Mouse (Mus musculus) neural tube, embryonic 14.5 days (tissue): ENCODE data around the gene Stmn1. TPM values are rescaled to one million over a fixed set of nuclear protein-coding genes. Genes with fewer than 3 reads are reported as not detected.
"Not testable (repeated sequence)": the region's sequence is repeated elsewhere in the genome, so short reads cannot be mapped to it uniquely, and the experiment has no call there.

Experiments used
- ATAC-seq: fragments of 200-750 bp; cut with Nextera tagmentation; 2 replicates; pipeline ENCODE4 v1.8.0; 2017; ENCODE audit warnings: low read depth, mild to moderate bottlenecking, moderate TSS enrichment, moderate library complexity
- H3K27ac ChIP-seq: fragments of 300-500 bp; sonication (generic); 2 replicates; pipeline ENCODE4 v1.5.1; 2014; ENCODE audit warnings: low read depth, mild to moderate bottlenecking, control low read depth, low read length, moderate library complexity, mixed read lengths
- H3K27me3 ChIP-seq: fragments of 300-500 bp; sonication (generic); 2 replicates; pipeline ENCODE4 v1.6.1; 2014; ENCODE audit warnings: low read length; ENCODE audit not compliant: control insufficient read depth, insufficient read depth
- H3K36me3 ChIP-seq: fragments of 300-500 bp; sonication (generic); 2 replicates; pipeline ENCODE4 v1.6.1; 2014; ENCODE audit warnings: low read length, mixed read lengths; ENCODE audit not compliant: control insufficient read depth, insufficient read depth
- H3K4me1 ChIP-seq: fragments of 300-500 bp; sonication (generic); 2 replicates; pipeline ENCODE4 v1.6.1; 2014; ENCODE audit warnings: low read length; ENCODE audit not compliant: control insufficient read depth, insufficient read depth
- H3K4me2 ChIP-seq: fragments of 300-500 bp; sonication (generic); 2 replicates; pipeline ENCODE4 v1.6.1; 2014; ENCODE audit warnings: mild to moderate bottlenecking, low read depth, low read length, control low read depth
- H3K4me3 ChIP-seq: fragments of 300-500 bp; sonication (generic); 2 replicates; pipeline ENCODE4 v1.5.1; 2014; ENCODE audit warnings: low read depth, low read length, control low read depth, mixed read lengths
- H3K9ac ChIP-seq: fragments of 300-500 bp; sonication (generic); replicated peaks from 2 replicates; pipeline ENCODE4 v1.6.1; 2014; ENCODE audit warnings: low read depth, mild to moderate bottlenecking, control low read depth, low read length, mixed read lengths
- H3K9me3 ChIP-seq: fragments of 300-500 bp; sonication (generic); 2 replicates; pipeline ENCODE4 v1.6.1; 2016; ENCODE audit warnings: low read length; ENCODE audit not compliant: control insufficient read depth
- WGBS: fragments of 180-500 bp; shearing (Covaris S2); extraction: QIAGEN DNeasy Blood & Tissue Kit; methylation state at CpG from one replicate; pipeline ENCODE4 v1.1.7; 2014; 5-methylcytosine and 5-hydroxymethylcytosine counted together
- polyA plus RNA-seq: library from polyadenylated mRNA; unstranded; fragments of >200 nt; fragmentation: Nextera tagmentation; extraction: Ambion mirVana; gene quantifications from 2 replicates; pipeline ENCODE4 v1.2.1, GENCODE M21; 2014

The Stmn1 gene
- polyA plus RNA-seq, 1 experiment from 2014 or later: 5,364 TPM

DNA sequence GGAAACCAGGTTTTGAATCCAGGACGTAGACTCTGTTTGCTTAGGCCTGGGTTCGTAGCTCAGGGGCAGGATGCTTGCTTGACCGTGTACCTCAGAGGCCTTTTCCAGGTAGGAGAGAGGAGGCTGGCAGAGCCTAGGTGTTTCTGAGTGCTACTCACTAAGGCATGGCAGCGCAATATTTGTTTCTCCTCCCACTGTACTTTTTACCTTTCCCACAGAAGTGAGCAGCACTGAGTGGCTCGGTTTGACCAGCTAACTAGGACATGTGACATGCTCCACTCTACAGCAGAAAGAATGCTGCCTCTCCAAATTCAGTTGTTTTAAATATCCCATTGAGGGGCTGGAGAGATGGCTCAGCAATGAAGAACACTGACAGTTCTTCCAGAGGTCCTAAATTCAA lies 20.1 kb downstream of the Stmn1 start:
- 95% methylated on average over 5 of the region's 5 CpGs for WGBS
- no peaks in the 10 kb centered on the region for H3K9me3 ChIP-seq
- H3K27ac ChIP-seq: no peak overlapping the region

DNA sequence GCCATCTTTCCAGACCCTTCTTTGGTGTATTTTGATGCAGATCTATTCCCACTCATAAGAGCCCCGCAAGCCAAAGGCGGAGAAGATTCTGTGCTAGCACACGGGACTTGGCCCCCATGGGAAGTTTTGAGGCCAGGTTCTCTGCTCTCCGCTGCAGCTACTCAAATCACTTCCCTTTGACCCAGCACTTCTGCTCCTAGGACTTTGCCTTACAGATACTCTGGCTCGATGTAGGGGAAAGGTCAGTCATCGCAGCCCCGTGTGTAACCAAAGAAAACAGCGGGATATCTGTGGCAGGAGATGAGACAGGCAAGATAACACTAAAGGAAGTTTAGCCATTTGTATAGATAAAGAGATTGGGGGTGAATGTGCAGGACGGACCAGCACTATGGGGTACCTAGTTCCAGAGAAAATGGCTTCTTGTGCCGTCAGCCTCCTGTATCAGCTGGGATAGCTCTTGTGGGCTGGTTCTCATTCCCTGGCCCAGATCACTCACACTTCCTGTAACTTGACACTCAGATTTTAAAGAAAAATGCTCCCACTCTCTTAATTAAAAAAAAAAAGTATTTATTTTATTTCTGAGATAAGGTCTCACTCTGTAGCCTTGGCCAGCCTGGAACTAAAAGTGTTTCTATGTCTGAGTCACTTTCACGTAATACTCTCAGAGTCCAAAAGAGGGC lies 22.0 kb downstream of the Stmn1 start:
- H3K4me2 ChIP-seq: no peak overlapping the region
- ATAC-seq: no peak
- H3K4me3 ChIP-seq: no peak overlapping the region
- no peaks in the 10 kb centered on the region for H3K9me3 ChIP-seq
- H3K27me3 ChIP-seq: no peaks in the 10 kb centered on the region
- H3K27ac ChIP-seq: no peak overlapping the region
- no peak overlapping the region for H3K9ac ChIP-seq
- WGBS: 89% methylated on average over 11 of the region's 11 CpGs
- H3K4me1 ChIP-seq: peaks cover 4% of the 10 kb centered on the region
- H3K36me3 ChIP-seq: no peaks in the 10 kb centered on the region

More for the DNA sequence above, 20.1 kb downstream of the Stmn1 start:
- Histone ChIP-seq H3K4me3 (no peak overlapping the region), H3K9ac (no peak overlapping the region), H3K27me3 (no peaks in the 10 kb centered on the region), H3K4me1 (peaks cover 2% of the 10 kb centered on the region; the same call in 1 of the 2 replicates), H3K36me3 (no peaks in the 10 kb centered on the region), H3K4me2 (no peak overlapping the region)
- no peak for ATAC-seq

DNA sequence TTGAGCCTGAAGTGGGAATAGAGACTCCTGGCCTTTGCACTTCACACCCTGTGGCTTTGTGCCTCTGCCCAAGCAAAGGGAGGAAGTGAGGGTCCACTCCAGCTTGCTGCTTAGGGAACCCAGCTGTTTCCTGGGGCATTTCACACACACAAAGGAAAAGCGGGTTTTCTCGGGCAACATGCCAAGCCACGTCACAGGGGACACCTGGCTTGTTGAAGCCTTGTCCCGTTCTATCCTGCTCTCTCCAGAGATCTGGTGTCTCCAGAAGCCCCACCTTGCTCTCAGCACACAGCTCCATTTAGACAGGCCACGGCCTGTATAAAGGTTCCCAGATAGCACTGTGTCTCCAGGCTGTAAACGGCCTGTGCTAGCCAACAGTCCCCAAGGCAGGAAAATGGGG lies 23.6 kb downstream of the Stmn1 start:
- peaks cover 10% of the 10 kb centered on the region for H3K4me1 ChIP-seq
- no peaks in the 10 kb centered on the region for H3K36me3 ChIP-seq
- WGBS: 66% methylated on average over 6 of the region's 6 CpGs
- H3K9ac ChIP-seq: no peak overlapping the region
- no peak overlapping the region for H3K4me2 ChIP-seq
- H3K27ac ChIP-seq: no peak overlapping the region
- no peak for ATAC-seq
- H3K27me3 ChIP-seq: no peaks in the 10 kb centered on the region
- no peaks in the 10 kb centered on the region for H3K9me3 ChIP-seq
- no peak overlapping the region for H3K4me3 ChIP-seq

DNA sequence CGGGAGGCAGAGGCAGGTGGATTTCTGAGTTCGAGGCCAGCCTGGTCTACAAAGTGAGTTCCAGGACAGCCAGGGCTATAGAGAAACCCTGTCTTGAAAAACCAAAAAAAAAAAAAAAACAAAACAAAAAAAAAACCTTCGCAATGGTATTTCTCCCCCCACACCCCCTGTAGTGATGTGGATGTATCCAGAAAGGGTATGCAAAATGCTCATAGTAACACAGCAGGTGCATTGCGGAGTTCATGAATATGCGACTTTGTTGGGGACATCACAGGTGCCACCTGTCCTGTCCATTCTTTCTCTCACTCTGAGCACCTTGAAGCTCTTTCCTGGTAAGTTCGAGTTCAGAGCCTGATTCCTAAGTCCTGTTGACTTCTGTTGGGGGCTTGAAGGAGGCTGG lies 26.0 kb downstream of the Stmn1 start:
- H3K9ac ChIP-seq, H3K4me2 ChIP-seq, H3K27me3 ChIP-seq, H3K4me3 ChIP-seq, H3K36me3 ChIP-seq, H3K27ac ChIP-seq, ATAC-seq, H3K9me3 ChIP-seq: not testable (repeated sequence)
- peaks cover 15% of the 10 kb centered on the region for H3K4me1 ChIP-seq
- 87% methylated on average over 6 of the region's 6 CpGs for WGBS

DNA sequence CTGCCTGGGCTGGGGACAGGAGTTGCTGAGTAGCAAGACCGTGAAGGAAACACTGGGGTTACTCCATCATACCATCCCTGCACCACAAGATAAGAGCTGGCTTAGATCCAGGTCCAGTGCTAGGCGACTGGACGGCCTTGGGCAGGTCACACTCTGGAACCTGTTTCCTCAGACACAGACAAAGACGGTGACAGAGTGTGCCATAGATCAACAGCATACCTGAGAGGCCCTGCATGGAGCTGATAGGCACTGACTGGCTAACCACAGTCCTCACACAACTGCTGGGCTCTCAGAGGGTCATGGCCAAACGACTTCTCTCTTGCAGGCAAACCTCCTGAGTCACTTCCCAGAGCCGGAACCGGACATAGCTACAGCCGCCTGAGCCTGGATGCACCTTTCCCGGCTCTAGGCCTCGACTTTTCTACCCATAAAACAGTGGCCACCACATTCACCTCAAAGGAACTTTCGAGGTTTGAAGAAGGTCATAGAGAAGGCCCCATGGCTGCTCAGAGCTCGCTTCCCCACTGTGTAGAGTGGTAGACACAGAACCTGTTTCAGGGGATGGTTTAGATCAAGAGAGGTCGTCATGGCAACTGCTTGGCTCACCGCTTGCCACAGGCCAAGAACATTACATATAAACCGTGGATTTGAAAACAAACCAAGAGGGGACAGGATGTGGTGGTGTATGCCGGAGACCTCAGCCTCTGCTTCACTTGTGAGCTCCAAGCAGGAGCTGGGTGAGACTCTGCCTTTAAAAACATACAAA lies 26.8 kb downstream of the Stmn1 start:
- no peaks in the 10 kb centered on the region for H3K9me3 ChIP-seq
- H3K4me3 ChIP-seq: no peak overlapping the region
- H3K4me1 ChIP-seq: peaks cover 15% of the 10 kb centered on the region
- no peak overlapping the region for H3K27ac ChIP-seq
- no peak for ATAC-seq
- H3K27me3 ChIP-seq: no peaks in the 10 kb centered on the region
- no peak overlapping the region for H3K9ac ChIP-seq
- WGBS: 67% methylated on average over 16 of the region's 16 CpGs
- H3K4me2 ChIP-seq: no peak overlapping the region
- no peaks in the 10 kb centered on the region for H3K36me3 ChIP-seq

DNA sequence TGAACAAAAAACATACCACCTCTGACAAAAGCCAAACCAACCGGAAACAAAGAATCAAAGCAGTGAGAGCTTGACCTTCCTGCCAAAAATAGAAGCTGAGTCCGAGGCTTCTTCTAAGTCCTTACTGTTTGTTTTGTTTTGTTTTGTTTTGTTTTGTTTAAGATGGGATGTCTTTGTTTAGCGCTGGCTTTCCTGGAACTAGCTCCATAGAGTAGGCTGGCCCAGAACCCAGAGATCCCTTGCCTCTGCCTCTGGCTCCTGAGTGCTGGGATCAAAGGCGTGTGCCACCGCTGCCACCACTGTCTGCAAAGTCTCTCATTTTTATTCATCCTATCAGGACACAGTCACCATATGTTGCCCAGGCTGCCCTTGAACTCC lies 27.4 kb downstream of the Stmn1 start:
- no peak overlapping the region for H3K4me2 ChIP-seq
- ATAC-seq: no peak
- H3K9ac ChIP-seq: no peak overlapping the region
- H3K36me3 ChIP-seq: no peaks in the 10 kb centered on the region
- WGBS: 69% methylated on average over 5 of the region's 5 CpGs
- H3K4me1 ChIP-seq: peaks cover 15% of the 10 kb centered on the region
- H3K27me3 ChIP-seq: no peaks in the 10 kb centered on the region
- no peak overlapping the region for H3K27ac ChIP-seq
- no peak overlapping the region for H3K4me3 ChIP-seq
- H3K9me3 ChIP-seq: no peaks in the 10 kb centered on the region

DNA sequence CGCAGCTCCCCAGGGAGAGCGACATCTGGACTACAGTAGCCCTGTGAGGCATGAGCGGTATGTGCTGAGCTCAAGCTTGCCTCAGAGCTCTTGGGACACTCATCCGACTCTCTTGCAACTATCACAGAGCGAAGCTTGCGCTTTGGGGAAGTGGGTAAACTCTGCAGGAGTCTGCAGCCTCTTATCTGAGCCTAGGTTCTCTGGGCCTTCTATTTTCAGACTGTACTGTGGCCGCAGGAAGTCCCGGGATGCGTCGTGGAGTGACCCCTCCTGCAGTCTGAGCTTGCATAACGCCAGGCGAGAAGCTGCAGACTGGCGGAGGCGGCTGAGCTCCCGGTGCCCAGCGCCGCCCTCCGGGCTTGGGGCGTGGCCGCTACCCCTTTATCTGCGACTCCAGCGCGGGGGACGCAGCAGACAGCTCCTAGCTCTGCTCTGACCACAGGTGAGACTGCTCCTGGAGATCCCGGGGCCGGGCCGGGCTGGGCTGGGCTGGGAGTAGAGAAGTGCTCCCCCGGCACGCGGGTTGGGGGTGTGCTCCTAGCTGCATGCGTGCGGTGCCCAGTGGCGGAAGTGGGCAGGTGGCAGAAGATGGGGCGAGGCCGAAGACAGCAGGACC lies 28.6 kb downstream of the Stmn1 start, which contains the start of gene Paqr7:
Gene Paqr7, plus strand, starts transcription at position 103 of the 616 bp plus-strand sequence.
- Histone ChIP-seq H3K36me3 (no peaks in the 10 kb centered on the region), H3K27ac (peak within 1 kb of the TSS; percentile 70), H3K4me3 (peak within 1 kb of the TSS; percentile 47), H3K9ac (peak within 1 kb of the TSS; percentile 66), H3K4me1 (peaks cover 15% of the 10 kb centered on the region), H3K27me3 (no peaks in the 10 kb centered on the region), H3K4me2 (peak within 1 kb of the TSS; percentile 90), H3K9me3 (no peaks in the 10 kb centered on the region)
- peak; percentile 74 for ATAC-seq
- WGBS: 3% methylated on average over 35 of the region's 35 CpGs

DNA sequence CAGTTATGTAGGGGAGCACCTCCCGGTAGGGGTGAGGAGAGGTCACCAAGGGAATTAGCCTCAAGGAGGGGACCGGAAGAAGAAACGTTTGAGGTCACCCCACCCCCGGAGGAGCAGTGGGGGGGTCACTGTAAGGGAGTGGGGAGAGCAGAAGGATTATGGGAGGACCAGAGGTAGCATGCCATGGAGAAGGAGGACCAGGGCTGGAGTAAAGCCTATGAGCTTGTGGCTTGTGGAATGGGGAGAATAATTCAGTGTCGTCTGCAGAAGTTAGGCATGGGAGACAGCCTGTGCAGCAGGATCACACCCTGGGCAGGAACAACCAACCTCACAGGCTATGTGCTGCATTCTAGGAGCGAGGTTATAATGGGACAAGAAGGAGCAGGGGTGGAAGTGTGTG lies 29.1 kb downstream of the Stmn1 start:
- no peaks in the 10 kb centered on the region for H3K36me3 ChIP-seq
- WGBS: 3% methylated on average over 6 of the region's 6 CpGs
- H3K4me2 ChIP-seq: peak overlapping the region; percentile 90
- peak overlapping the region; percentile 47 for H3K4me3 ChIP-seq
- H3K9ac ChIP-seq: peak overlapping the region; percentile 66
- H3K27me3 ChIP-seq: no peaks in the 10 kb centered on the region
- H3K9me3 ChIP-seq: no peaks in the 10 kb centered on the region
- peak overlapping the region; percentile 70 for H3K27ac ChIP-seq
- H3K4me1 ChIP-seq: peaks cover 15% of the 10 kb centered on the region
- ATAC-seq: peak; percentile 52
